Mouse (Mus musculus) layer of hippocampus, adult 9-10 months (tissue): Measurements from ENCODE around the gene Mob4.

ENCODE experiments used
- DNase-seq: peaks from one replicate; pipeline ENCODE4 v3.0.0; 2022; ENCODE audit warnings: low spot score

Gene Mob4

DNA sequence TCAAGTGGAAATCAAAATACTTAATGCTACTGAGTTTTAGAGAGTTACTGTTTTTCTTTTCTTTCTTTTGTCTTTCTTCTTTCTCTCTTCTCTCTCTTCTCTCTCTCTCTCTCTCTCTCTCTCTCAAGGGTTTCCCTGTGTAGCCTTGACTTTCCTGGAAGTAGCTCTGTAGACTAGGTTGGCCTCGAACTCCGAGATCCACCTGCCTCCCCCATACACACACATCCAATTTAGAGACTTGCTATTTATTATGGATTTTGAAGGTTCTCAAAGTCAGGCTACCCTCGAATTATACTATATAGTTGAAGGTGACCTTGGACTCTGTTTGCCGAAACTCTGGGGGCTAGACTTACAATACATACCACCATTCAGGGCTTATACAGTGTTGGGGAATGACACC, 1.3 kb downstream of the Mob4 start:
- no peak for DNase-seq

DNA sequence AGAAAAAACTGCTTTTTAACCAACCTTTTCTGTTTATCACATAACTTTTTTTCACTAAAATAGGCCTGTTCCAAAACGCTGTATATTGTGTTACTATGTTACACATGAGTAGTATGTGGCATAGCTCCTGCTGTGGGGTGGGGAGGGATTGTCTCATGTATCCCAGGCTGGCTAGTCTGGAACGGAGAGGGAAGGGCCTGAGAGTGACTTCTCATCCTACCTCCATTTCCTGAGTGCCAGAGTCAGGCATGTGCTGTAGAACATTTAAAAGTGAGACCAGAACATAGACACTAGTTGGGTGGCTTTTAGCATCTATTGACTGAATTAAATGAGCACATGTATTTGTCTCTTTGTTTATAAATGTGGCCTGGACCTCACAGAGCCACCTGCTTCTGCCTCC, 2.1 kb downstream of the Mob4 start:
- no peak for DNase-seq

DNA sequence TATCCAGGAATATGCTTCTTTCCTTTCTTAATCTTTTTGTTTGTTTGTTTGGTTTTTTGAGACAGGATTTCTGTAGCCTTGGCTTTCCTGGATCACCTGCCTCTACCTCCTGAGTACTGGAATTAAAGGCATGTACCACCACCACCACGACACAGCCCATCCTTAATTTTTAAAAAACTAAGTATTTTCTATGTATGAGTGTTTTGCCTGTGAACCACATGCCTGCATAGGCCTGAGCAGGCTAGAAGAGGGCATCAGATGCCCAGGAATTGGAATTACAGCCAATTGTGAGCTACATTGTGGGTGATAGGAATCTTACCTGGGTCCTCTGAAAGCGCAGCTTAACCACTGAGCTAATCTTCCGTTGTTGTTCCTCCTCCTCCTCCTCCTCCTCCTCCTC, 3.3 kb downstream of the Mob4 start:
- DNase-seq: no peak

DNA sequence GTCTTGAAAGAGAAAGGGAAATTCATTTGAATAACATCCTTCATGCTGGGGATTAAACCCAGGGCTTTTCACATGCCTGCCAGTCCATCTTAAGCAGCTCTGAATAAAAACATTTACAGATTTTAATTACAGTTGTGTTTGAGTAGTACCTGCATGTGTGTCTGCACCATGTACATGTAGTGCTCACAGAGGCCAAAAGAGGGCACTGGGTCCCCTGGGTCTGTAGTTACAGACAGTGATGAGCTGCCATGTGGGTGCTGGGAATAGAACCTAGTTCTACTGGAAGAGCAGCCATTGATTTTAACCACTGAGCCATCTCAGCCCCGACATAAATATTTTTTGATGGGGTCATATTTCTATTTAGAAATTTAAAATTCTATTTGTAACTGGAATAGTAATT, 4.8 kb downstream of the Mob4 start:
- no peak for DNase-seq

DNA sequence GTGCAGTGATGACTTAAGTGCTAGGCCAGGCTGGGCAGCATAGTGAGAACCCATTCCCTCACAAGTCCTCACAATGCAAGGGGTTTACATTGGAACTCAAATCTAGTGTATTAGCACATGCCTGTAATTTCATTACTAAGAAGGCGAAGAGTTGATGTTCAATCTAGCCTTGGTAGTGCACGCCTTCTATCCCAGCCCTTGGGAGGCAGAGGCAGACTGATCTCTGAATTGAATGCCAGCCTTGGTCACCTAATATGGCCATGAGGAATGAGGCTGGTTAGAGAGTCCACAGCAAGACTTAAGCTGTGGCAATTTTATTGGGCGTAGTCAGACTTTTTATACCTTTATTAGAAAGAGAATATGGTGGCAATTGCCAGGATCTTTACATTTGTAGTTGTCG, 13.3 kb downstream of the Mob4 start:
- no peak for DNase-seq

DNA sequence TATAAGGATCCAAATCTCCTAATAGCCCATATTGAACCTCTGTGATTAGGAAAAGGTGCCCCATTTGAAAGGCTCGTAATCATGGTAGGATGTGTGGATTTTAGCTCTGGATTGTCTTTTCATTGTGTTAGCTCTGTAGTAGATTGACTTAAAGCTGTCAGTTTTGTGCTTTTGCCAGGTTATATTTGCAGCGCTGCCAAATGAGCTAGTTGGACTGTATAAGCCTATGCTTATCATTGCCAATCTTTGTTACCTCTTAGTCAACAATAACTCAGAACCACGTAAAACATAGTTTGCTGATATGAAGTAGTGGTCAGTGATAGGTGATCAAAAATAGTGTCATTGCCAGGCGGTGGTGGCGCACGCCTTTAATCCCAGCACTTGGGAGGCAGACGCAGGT, 14.5 kb downstream of the Mob4 start:
- DNase-seq: no peak

DNA sequence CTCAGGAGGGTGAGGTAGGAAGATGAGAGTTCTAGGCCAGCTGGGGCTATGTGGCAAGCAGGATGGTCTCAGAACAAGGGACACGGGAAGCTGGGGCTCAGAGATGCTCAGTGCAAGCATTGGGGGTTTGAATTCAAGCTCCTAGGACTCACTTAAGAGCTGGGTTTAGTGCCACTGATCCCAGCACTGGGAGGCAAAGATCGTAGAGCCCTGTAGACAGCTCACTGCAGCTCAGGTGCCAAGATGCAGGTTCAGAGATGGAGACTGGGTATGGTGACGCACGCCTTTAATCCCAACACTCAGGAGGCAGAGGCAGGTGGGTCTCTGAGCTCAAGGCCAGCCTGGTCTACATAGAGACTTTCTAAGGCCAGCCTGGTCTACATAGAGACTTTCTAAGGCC, 26.3 kb downstream of the Mob4 start:
- DNase-seq: no peak

DNA sequence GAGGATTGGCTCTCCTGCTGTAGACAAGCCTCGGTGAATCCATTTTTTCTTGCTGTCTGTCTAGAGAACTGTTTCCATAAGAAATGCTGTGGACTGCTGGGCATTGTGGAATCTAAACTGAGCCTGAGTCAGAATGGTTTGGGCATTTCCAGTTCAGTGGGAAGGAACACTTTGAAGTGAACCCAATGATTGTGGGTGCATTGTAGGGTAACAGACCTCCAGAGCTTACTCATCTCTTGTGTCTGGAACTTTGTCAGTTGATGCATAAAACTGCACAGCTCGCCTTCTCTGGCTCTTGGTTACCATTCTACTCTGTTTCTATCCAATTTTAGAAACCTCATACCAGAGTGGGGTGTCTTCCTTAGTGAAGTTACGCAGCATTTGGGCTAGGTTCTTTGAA, 27.2 kb downstream of the Mob4 start:
- DNase-seq: no peak

DNA sequence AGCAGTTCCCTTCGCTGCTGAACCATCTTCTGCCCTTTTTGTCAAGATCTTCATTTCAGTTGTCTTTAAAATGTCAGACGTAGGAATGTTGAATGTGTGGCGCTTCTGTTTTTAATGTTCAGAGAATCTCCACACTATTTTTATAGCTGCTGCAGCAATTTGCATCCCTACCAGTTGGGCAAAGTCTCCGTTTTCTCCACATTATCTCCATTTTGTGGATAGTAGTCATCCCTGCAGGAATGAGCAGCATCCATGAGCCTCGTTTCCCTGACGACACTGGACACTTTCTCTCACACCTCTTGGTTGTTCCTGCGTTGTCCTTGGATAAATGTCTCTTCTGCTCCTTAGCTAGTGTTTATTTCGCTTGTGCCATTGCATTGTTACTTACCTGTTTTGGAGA, 27.8 kb downstream of the Mob4 start:
- no peak for DNase-seq

DNA sequence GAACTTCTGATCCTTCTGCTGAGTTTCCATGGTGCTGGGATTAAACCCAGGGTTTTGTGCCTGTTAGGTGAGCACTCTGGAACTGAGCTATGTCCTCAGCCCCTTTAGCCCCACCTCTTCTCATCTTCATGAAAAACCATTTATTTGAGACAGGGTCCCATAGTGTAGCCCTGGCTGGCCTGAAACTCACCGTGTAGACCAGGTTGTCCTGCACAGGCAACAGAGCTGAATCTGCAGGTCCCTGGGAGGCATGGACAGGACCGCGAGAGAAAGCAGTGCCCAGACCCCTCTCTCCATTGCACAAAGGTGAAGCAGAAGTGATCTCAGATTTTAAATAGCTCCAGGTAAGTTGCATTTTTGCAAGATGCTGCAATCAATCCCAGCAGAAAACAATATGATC, 29.2 kb downstream of the Mob4 start:
- no peak for DNase-seq

DNA sequence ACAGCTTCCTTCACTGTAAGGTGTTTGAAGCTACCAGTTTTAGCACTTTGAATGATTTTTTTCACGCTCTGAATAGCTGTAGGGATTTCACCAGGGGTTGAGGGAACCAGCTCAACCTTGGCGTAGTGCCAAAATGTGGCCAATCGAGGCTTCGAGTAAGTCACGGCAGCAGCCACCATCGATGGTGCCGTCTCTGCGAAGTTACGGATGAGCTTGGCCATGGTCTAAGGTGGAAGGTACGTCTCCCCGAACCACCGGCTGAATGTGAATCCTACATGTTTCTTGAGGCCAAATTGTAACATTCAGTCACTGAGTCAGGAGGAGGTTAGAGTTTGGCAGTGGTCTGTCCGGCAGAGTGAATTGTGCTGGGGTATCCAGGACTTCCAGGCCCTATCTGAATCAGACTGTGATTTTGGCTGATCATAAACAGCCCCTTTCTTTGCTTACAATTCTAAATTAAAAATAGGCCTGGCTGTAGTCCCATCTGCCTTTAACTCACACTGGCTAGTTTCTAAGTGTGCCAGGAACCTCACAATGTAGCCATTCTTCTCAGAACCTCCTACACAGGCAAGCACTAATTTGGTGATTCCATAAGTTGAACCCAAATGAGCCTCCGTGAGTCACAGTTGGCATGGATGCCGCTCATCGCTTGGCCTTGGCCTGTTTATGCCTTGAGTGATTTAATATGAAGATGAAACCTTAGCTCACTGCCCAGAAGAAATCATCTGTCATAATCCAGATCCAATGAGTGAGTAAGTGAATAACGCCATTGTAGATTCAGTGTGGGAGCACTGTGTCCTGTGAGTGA, 30.0 kb downstream of the Mob4 start:
- peak; percentile 47 for DNase-seq

DNA sequence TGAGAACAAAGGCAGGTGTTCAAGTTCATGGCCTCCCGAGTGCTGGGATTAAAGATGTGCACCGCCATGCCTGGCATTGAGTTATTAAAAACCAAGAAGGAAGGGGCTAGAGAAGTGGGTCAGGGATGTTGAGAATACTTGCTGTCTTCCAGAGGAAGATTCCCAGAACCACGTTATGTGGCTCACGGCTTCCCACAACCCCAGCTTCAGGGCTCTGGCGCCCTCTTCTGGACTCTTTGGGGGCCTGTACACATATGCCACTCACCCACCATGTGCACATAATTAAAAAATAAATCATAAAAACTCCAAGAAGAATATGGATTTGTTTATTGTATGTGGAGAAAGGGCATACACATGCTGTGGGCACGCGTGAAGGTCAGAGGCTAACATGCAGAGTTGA, 30.9 kb downstream of the Mob4 start:
- DNase-seq: no peak

DNA sequence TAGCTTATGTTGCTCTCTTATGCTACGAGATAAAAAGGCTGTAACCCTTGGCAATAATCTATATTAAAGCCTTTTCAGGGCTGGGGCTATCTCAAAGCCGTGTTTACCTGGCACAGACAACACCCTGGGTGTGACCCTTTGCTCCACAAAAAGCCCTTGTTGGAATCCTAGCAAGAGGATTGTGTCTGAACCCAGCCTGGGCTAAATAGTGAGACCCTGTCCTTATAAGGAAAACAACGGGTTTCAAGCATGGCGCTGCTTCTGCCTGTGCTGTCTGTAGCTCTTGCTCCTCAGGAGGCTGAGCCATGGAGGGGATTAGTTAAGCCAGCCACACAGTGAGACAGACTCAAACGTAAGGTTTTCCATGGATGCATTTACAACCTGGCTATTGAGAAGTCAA, 31.8 kb downstream of the Mob4 start:
- DNase-seq: no peak

DNA sequence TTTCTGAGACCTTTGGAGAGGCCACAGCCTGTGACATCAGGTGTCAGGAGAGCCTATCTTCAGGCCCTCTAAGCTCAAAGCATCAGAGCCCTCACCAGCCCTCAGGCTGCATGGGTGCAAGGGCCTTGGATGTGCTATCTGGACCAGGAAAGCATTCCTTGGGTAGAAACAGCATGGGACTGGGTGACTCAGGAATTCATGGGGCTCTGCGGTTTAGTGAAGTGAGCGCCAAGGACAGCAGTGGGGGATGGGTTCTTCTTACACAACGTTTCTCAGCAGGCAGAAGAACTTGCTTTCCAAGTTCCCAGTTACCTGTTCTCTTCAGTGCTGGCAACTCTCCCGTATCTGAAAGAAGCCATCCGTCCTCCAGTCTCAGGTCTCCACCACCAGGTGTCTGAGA, 33.0 kb downstream of the Mob4 start:
- no peak for DNase-seq

DNA sequence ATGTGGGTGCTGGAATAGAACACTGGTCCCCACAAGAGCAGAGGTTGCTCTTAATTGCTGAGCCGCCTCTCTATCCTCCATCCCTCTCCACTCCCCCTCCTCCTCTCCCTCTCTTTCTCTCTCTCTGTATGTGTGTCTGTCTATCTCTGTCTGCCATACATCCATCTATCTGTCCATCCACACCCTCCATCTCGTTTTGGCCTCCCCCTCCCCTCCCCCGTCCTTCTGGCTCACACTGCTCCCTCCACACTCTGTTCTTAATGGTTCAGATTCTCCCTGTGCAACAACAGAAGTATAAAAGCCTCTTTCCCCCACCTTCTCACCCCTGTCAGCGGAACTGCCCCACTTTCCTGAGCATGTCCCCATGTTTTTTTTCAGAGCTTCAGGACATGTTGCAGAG, 36.5 kb downstream of the Mob4 start:
- DNase-seq: no peak

DNA sequence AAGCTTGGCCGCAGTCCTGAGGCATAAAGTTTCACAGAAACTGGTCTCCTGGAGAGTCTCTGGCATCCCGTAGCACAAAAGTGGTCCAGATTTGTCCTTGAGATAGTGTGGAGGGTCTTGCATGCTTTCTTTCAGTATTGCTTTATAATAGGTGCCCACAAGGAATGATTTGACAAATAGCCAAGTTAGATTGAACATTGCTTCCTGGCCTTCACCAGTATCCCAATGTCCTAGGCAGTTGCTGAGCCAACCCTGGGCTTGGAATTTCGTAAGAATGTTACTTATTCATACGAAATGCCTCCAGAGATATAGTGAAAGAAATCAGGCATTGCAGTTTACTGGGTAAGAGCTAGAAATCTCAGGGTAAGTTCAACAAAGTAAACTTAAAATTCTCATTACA, 37.6 kb downstream of the Mob4 start:
- no peak for DNase-seq

DNA sequence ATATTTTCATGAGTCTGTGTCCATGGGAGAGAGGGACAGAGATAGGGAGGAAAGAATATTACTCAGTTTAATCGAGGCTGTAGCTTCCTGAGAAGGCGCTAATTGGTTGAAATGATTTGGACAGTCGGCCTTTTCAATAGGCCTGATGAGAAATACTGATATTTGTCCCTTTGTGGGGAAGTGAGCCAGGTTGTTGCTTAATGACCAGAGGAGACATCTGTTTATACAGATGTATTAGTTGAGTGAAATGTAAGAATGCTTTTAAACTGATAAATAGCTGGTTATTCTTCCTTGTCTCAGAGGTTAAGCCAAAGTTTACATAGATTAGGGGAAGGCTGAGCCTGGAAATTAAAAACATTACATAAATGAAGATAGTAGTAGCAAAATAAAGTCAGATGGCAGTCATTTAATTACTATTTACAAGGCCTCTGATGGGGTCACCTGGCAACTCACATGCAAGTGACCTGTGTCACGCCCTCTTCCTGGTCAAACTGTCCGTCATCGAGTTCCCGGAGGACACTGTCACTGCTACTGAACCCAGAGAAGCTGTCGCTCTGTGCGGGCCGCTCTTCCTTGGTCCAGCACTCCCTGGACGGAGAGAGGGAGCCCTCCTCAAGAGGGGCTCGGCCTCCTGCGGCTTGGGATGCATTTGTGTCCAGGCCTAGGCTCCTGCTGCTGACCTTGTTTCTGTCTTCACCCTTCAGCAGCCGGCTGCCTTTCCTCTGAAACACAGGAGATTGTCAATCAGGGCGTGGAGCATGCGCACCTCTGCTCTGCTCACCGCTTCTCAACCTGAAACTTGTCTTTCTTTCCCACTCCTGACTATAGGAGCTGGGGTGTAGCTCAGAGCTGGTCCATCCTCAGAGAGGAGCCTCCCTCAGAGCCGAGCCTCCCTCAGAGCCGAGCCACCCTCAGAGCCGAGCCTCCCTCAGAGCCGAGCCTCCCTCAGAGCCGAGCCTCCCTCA, 40.6 kb downstream of the Mob4 start:
- no peak for DNase-seq

DNA sequence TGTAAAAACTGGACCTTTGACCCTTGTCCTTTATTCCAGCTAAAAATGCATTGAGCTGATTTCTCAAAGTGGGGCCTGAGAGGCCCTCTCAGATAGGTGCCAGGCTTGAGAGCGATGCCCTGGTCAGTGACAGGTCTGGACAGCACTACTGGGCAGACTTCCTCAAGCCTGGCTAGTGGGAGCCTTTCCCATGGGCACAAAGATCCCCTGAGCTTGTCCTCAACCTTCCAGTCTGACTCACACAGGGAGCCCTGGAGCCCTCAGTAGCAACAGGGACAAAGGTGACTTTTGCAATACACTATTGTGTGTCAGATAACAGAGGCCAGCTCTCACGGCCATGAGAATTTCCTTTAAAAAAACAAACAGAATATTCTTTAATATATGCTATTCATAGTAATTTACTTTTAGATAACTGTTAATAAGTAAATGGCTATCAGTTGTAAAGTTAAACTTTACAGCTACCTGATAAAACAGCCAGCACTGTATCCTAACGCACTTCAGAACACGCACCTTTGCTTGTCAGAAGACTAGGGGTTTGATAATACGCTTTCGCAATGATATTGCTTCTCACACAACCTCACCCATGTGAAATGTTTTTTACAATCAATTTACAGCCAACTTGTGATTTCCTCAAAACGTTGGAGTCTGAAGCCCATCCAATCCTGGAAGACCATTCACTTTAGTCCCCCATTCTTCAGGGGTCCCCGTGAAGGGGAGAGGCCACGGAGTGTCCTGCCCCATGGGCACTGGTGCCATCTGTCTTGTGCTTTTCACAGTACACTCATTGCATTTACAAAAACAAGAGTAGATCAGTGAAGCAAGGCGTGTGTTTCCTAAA, 42.9 kb downstream of the Mob4 start:
- DNase-seq: no peak

DNA sequence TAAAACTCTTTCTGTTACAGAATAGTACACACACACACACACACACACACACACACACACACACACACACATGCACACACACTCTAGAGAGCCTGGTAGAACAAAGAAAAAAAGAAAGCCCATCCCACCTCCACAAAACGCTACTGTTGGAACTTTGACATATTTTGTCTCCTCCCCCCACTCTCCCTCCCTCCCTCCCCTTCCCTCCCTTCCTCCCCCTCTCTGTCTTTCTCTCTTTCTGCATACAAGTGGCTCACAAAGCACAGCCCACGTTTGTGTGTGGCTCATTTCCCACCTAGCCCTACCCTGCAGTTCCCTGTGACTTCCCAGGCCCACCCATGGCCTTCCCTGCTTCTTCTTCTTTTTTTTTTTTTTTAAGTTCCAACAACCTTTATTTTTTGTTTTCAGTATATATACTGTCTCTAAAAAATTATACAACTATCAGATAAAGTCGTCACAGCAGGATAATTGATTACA, 43.6 kb downstream of the Mob4 start:
- DNase-seq: no peak

DNA sequence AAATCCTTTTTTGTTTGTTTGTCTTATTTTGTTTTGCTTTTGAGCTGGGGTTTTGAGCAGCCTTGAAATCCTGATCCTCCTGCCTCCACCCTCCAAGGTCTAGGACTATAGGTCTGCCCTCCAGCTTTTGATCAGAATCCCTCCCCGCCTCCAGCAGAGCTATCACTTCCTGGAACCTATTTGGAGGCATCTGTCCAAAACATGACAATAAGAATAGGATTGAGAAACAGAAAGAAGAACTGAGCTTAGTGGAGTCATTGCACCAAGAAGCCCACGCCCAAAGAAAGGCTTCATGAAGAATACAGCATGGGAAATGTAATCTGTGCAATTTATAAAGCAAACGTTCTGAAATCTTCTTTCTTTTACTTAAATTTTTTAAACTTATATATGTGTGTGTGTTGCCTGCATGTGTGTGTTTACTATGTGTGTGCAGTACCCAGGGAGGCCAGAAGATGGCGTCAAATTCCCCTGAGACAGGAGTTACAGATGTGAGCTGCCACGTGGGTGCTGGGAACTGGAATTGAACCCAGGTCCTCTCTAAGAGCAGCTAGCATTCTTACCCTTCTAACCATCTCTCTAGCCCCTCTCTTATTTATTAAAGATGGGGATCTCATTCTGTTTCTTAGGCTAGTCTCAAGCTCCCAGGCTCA, 49.0 kb downstream of the Mob4 start:
- DNase-seq: no peak

DNA sequence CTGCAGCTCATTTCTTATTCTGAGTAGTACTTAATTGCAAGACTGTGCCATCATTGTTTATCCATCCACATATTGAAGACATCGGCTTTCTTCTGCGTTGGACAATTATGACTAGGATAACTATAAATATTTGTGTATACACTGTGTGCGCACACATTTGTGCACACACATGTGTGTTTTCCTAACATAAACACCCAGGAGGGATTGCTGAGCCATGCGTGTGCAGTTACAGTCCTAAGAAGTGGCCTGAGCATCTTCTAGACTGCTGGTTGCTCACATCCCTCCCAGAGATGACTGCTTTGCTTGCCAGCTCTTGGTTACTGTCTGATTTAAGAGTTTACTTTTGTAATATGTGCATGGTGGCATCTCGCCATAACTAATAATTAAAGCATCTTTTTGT, 51.4 kb downstream of the Mob4 start:
- DNase-seq: no peak

DNA sequence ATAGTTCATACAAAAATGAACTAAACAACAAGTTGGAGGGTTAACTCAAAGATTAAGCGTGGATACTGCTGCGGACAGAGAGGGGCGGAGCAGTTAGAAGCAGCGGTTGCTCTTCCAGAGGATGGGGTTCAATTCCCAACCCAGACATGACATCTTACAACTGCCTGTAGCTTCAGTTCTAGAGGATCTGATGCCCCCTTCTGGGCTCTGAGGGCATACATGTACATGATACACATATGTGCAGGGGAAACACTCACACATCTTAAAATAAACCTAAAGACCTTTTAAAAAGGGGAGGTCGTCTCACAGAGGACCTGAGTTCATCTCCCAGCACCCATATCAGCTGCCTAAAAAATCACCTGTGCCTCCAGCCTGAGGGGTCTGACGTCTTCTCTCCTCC, 54.7 kb downstream of the Mob4 start:
- no peak for DNase-seq
